Mouse (Mus musculus) intestine, postnatal 0 days (tissue): ENCODE measurements around the gene Cdh7. TPM values are rescaled to one million over a fixed set of nuclear protein-coding genes. Genes with fewer than 3 reads are reported as not detected.

Experiments used
- ATAC-seq: fragments of 200-750 bp; cut with Nextera tagmentation; 2 replicates; pipeline ENCODE4 v1.8.0; 2017; ENCODE audit warnings: mild to moderate bottlenecking, moderate TSS enrichment, moderate library complexity
- H3K27ac ChIP-seq: fragments of 300-500 bp; sonication (generic); 2 replicates; pipeline ENCODE4 v1.5.1; 2014; ENCODE audit warnings: mild to moderate bottlenecking, low read depth, low read length, moderate library complexity
- H3K27me3 ChIP-seq: fragments of 300-500 bp; sonication (generic); replicated peaks from 2 replicates; pipeline ENCODE4 v1.6.1; 2014; ENCODE audit warnings: low read length, mixed read lengths; ENCODE audit not compliant: control insufficient read depth, insufficient read depth
- H3K36me3 ChIP-seq: fragments of 300-500 bp; sonication (generic); 2 replicates; pipeline ENCODE4 v1.6.1; 2014; ENCODE audit warnings: mild to moderate bottlenecking, moderate library complexity; ENCODE audit not compliant: control insufficient read depth, insufficient read depth
- H3K4me1 ChIP-seq: fragments of 300-500 bp; sonication (generic); replicated peaks from 2 replicates; pipeline ENCODE4 v1.6.1; 2014; ENCODE audit warnings: antibody characterized with exemption, low read length, mixed read lengths; ENCODE audit not compliant: control insufficient read depth, insufficient read depth
- H3K4me2 ChIP-seq: fragments of 300-500 bp; sonication (generic); replicated peaks from 2 replicates; pipeline ENCODE4 v1.6.1; 2014; ENCODE audit warnings: low read depth, mild to moderate bottlenecking, moderate library complexity
- H3K4me3 ChIP-seq: fragments of 300-500 bp; sonication (generic); 2 replicates; pipeline ENCODE4 v1.5.1; 2014; ENCODE audit warnings: low read depth, low read length
- H3K9ac ChIP-seq: fragments of 300-500 bp; sonication (generic); 2 replicates; pipeline ENCODE4 v1.6.1; 2014; ENCODE audit warnings: mild to moderate bottlenecking, low read depth, low read length
- H3K9me3 ChIP-seq: fragments of 300-500 bp; sonication (generic); 2 replicates; pipeline ENCODE4 v1.6.1; 2016; ENCODE audit warnings: mixed run types; ENCODE audit not compliant: control insufficient read depth
- CTCF ChIP-seq: sonication (generic); IDR thresholded peaks from 2 replicates; pipeline ENCODE4 v1.5.1; 2016; ENCODE audit warnings: low read depth, mild to moderate bottlenecking, control low read depth, antibody characterized with exemption, moderate library complexity
- WGBS: fragments of 180-500 bp; shearing (Covaris S2); extraction: QIAGEN DNeasy Blood & Tissue Kit; methylation state at CpG from one replicate; pipeline ENCODE4 v1.1.7; 2014; 5-methylcytosine and 5-hydroxymethylcytosine counted together
- polyA plus RNA-seq: library from polyadenylated mRNA; unstranded; fragments of >200 nt; fragmentation: Nextera tagmentation; extraction: Ambion mirVana; gene quantifications from 2 replicates; pipeline ENCODE4 v1.2.1, GENCODE M21; 2015

The Cdh7 gene
- polyA plus RNA-seq, 1 experiment from 2014 or later: 0.10 TPM

- Histone ChIP-seq H3K4me1 (no peaks in the 10 kb centered on the region), H3K27ac (no peak overlapping the region)
- WGBS: under 1% methylated on average over 38 of the region's 38 CpGs
These were observed 742 bp downstream of the Cdh7 start for GRCm38 (mm10) chr1:109982809-109983536.

DNA sequence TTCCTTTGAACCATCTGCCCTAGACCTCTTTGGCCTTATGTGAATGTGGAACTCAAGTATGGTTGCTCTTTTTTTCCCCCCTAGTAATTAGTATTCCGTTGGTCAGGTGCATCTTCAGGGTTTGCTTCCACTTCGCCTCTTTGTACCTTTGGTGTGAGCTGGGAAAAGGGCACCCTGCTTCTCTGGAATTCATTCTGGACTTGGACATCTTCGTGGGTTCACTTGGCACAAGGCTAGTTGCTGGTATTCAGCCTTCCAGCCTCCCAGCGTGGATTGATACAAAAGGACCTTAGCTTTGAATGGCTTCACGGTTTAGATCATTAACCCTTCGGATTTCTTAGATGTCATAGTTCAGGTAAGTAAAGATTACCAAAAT, 1.3 kb downstream of the Cdh7 start:
- no peaks in the 10 kb centered on the region for H3K9me3 ChIP-seq
- H3K4me1 ChIP-seq: no peaks in the 10 kb centered on the region
- no peak for ATAC-seq
- H3K36me3 ChIP-seq: no peaks in the 10 kb centered on the region
- H3K4me2 ChIP-seq: no peak overlapping the region
- no peak overlapping the region for H3K9ac ChIP-seq
- WGBS: 28% methylated on average over 6 of the region's 6 CpGs
- H3K27ac ChIP-seq: no peak overlapping the region
- 0 out of 2 replicates have a peak, but pooled peaks cover 5% of the 10 kb centered on the region for H3K27me3 ChIP-seq
- no peak overlapping the region for H3K4me3 ChIP-seq
- no peak for TF ChIP-seq CTCF

More at GRCm38 (mm10) chr1:109982809-109983536, 742 bp downstream of the Cdh7 start:
- no peak for ATAC-seq
- Histone ChIP-seq H3K36me3 (no peaks in the 10 kb centered on the region), H3K27me3 (0 out of 2 replicates have a peak, but pooled peaks cover 5% of the 10 kb centered on the region), H3K4me3 (peak overlapping the region; percentile 35), H3K9ac (no peak overlapping the region), H3K9me3 (no peaks in the 10 kb centered on the region), H3K4me2 (peak overlapping the region; percentile 63)
- no peak for TF ChIP-seq CTCF

- no peak for TF ChIP-seq CTCF
- no peak overlapping the region for H3K27ac ChIP-seq
- 74% methylated on average over 3 of the region's 3 CpGs for WGBS
- H3K27me3 ChIP-seq: 0 out of 2 replicates have a peak, but pooled peaks cover 5% of the 10 kb centered on the region
- no peak for ATAC-seq
- no peak overlapping the region for H3K4me3 ChIP-seq
- no peaks in the 10 kb centered on the region for H3K9me3 ChIP-seq
- H3K9ac ChIP-seq: no peak overlapping the region
- H3K4me2 ChIP-seq: no peak overlapping the region
- no peaks in the 10 kb centered on the region for H3K36me3 ChIP-seq
- H3K4me1 ChIP-seq: no peaks in the 10 kb centered on the region
These were observed 2.5 kb downstream of the Cdh7 start for GRCm38 (mm10) chr1:109984776-109985175.

GRCm38 (mm10) chr1:109985468-109985867, 3.2 kb downstream of the Cdh7 start:
- no peak overlapping the region for H3K27ac ChIP-seq
- H3K9ac ChIP-seq: no peak overlapping the region
- 21% methylated on average over 1 of the region's 1 CpGs for WGBS

GRCm38 (mm10) chr1:109989541-109989940, 7.3 kb downstream of the Cdh7 start:
- Histone ChIP-seq H3K27ac (no peak overlapping the region), H3K9ac (no peak overlapping the region), H3K4me3 (no peak overlapping the region), H3K4me2 (no peak overlapping the region), H3K36me3 (no peaks in the 10 kb centered on the region), H3K4me1 (no peaks in the 10 kb centered on the region), H3K27me3 (no peaks in the 10 kb centered on the region), H3K9me3 (no peaks in the 10 kb centered on the region)
- 55% methylated on average over 2 of the region's 2 CpGs for WGBS
- ATAC-seq: no peak
- TF ChIP-seq CTCF: no peak

More at GRCm38 (mm10) chr1:109985468-109985867, 3.2 kb downstream of the Cdh7 start:
- Histone ChIP-seq H3K9me3 (no peaks in the 10 kb centered on the region), H3K36me3 (no peaks in the 10 kb centered on the region), H3K27me3 (0 out of 2 replicates have a peak, but pooled peaks cover 5% of the 10 kb centered on the region), H3K4me1 (no peaks in the 10 kb centered on the region), H3K4me2 (no peak overlapping the region), H3K4me3 (no peak overlapping the region)
- ATAC-seq: no peak
- TF ChIP-seq CTCF: peak; percentile 22

DNA sequence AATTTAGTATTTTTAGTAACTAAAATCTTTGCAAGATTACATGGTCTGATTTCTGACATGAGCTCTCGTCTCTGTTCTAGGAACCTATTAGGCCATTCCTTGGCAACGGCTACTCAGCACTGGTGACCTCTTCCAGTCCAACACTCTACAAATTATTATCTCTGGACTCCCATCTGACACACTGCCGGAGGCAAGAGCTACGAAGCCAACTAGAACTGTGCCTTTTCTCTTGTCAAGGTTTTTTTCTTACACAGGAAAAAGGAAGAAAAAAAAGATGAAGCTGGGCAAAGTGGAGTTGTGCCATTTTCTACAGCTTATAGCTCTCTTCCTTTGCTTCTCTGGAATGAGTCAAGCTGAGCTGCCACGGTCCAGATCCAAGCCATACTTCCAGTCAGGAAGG, 11.7 kb downstream of the Cdh7 start:
- Histone ChIP-seq H3K9ac (no peak overlapping the region), H3K9me3 (no peaks in the 10 kb centered on the region), H3K27me3 (no peaks in the 10 kb centered on the region), H3K4me3 (no peak overlapping the region), H3K4me2 (no peak overlapping the region), H3K4me1 (no peaks in the 10 kb centered on the region), H3K27ac (no peak overlapping the region), H3K36me3 (no peaks in the 10 kb centered on the region)
- WGBS: 80% methylated on average over 5 of the region's 5 CpGs
- TF ChIP-seq CTCF: no peak
- ATAC-seq: no peak
